Mouse (Mus musculus) erythroblast, embryonic 14.5 days (primary cell): ENCODE measurements at regions not wholly inside any gene's neighbourhood (a gene's known extent, or its start where the extent isn't known, plus 50 kb on each side); places are given as distances from the start of the nearest gene placed in this dataset.

ENCODE experiments used
- H3K27me3 ChIP-seq: 2 replicates; pipeline ENCODE4 v1.6.1; 2012; ENCODE audit warnings: inconsistent platforms; ENCODE audit not compliant: control insufficient read depth
- H3K36me3 ChIP-seq: 2 replicates; pipeline ENCODE4 v1.6.1; 2012; ENCODE audit warnings: mild to moderate bottlenecking, inconsistent platforms; ENCODE audit not compliant: control insufficient read depth
- H3K4me1 ChIP-seq: 2 replicates; pipeline ENCODE4 v1.6.1; 2012; ENCODE audit warnings: inconsistent platforms; ENCODE audit not compliant: control insufficient read depth
- H3K4me3 ChIP-seq: replicated peaks from 2 replicates; pipeline ENCODE3; 2012; ENCODE audit warnings: moderate library complexity, mild to moderate bottlenecking, inconsistent platforms
- H3K9me3 ChIP-seq: 2 replicates; pipeline ENCODE4 v1.6.1; 2012; ENCODE audit warnings: low read length, inconsistent platforms, mixed read lengths; ENCODE audit not compliant: control insufficient read depth
- GATA1 ChIP-seq: IDR thresholded peaks from 2 replicates; pipeline ENCODE4 v1.6.1; 2012; ENCODE audit warnings: low read length, inconsistent platforms, mixed read lengths
- TAL1 ChIP-seq: IDR thresholded peaks from 3 replicates; pipeline ENCODE4 v1.6.1; 2012; ENCODE audit warnings: low read length, inconsistent platforms, mixed read lengths

DNA sequence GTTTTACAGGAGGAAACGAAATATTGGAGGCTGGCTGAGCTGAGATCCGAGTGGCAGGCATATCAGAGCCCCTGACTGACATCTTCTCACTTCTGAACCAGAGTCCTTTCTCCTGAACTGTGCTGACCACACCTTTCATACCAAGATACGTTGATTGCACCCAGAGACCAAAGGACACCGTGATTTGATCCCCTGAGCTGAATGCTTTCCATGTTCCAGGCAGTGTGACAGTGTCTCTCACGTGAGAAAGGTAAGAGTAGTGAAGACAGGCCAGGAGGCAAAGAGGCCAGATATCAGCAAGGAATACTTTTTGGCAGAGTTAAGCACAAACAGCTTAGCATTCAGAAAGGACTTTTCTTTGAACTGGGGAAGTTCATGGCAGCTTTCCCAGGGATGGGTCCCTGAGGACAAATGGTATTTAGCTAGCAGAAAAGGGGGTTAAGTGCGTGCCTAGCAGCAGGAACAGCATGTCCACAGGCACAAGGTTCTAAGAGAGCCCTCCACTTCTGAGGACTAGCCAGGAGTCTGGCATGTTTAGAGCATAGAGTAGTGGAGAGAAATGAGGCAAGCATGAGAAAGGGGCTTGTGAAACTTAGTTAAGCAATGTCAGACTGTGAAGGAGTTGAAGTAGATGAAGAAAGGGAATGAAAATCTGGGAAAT lies 111.0 kb upstream of the Cdkn2b start:
- no peak for TF ChIP-seq TAL1
- TF ChIP-seq GATA1: no peak
- Histone ChIP-seq H3K4me3 (no peak overlapping the region), H3K9me3 (no peaks in the 10 kb centered on the region), H3K27me3 (no peaks in the 10 kb centered on the region), H3K4me1 (no peaks in the 10 kb centered on the region), H3K36me3 (no peaks in the 10 kb centered on the region)

DNA sequence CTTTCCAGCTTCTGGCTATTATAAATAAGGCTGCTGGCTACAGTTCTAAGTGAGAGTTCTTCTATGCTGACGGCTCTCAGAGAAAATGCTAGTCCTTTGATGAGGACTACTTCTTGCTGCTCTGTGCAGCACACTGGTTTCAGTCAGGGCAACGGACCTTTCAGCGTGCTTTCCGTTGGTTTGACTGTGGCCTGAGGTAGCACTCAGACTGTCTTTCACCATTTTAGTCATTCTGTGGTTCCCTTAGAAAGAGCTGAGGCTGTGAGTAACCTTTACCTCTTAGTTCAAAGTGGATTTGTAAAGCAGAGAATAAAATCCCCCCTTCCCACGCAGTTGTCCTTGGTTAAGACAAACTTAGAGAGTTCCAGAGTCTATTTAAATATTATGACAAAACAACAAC lies 110.0 kb upstream of the Cdkn2b start:
- TF ChIP-seq GATA1: no peak
- TF ChIP-seq TAL1: no peak
- no peak overlapping the region for H3K4me3 ChIP-seq

DNA sequence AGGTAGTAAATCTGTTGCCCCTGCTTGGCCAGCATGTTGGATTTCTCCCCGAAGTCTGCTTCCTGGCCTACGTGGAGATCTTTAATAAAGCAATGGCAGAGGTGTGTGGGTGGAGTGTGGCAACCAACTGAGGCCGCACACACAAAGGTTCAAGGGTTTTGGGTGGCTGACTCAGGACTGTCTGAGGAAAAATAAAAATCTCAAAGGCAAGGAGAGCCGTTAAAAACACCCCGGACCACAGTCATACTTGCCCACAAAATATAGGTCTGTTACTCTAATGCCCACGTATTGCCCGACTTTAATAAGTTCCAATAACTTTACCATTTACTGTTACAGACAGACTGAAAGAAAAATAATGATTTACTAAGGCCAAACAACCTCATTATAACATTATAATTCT lies 108.7 kb upstream of the Cdkn2b start:
- H3K4me1 ChIP-seq: no peaks in the 10 kb centered on the region
- no peak overlapping the region for H3K4me3 ChIP-seq
- no peak for TF ChIP-seq TAL1
- no peak for TF ChIP-seq GATA1

More for the DNA sequence above, 110.0 kb upstream of the Cdkn2b start:
- Histone ChIP-seq H3K27me3 (no peaks in the 10 kb centered on the region), H3K36me3 (no peaks in the 10 kb centered on the region), H3K9me3 (peaks cover 3% of the 10 kb centered on the region; the same call in 1 of the 2 replicates), H3K4me1 (no peaks in the 10 kb centered on the region)

DNA sequence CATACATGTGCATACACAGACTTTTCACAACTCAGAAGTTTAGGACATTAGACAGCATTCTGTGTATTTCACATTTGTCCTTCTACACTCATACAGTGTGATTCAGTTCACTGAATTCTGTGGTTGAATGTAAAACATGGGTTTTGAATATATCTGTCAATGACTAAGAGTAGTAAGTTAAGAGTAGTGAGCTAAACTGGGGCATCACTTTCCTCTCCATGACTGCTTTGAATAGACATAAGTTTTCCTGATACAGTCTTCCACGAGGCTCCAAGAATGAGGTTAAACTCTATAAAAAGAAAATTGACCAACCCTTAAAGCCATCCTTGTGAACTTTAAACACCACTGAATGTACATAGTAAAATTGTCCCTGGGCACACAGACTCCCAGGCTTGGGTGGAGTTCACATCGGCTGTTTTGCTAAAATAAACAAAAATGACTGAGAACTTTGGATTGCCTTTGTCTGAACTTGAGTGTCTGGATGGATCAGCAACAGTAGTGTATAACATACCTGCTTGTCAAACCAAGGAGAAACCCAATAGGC lies 94.9 kb upstream of the Cdkn2b start:
- Histone ChIP-seq H3K4me1 (no peaks in the 10 kb centered on the region), H3K9me3 (no peaks in the 10 kb centered on the region), H3K27me3 (no peaks in the 10 kb centered on the region), H3K36me3 (no peaks in the 10 kb centered on the region), H3K4me3 (no peak overlapping the region)
- TF ChIP-seq GATA1: no peak
- TF ChIP-seq TAL1: no peak

More for the DNA sequence above, 108.7 kb upstream of the Cdkn2b start:
- H3K36me3 ChIP-seq: no peaks in the 10 kb centered on the region
- peaks cover 3% of the 10 kb centered on the region; the same call in 1 of the 2 replicates for H3K9me3 ChIP-seq
- no peaks in the 10 kb centered on the region for H3K27me3 ChIP-seq

DNA sequence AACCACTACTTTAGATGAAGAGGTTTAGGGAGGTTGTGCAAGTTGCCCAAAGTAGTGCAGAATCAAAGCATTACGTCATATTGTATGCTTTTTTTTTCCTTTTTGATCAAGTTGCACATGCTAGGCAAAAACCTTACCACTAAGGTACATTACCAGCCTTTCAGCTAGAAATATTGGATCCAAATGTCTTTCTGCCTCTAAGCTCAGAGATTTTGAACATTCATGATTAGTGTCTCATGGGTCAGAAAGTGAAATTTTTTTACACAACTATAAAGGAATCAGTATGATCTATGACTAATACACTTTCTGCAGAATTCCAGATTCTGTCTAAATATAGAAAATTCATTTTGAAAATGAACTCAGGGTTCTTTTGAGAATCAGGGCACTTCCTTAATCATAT lies 92.3 kb upstream of the Cdkn2b start:
- no peaks in the 10 kb centered on the region for H3K4me1 ChIP-seq

DNA sequence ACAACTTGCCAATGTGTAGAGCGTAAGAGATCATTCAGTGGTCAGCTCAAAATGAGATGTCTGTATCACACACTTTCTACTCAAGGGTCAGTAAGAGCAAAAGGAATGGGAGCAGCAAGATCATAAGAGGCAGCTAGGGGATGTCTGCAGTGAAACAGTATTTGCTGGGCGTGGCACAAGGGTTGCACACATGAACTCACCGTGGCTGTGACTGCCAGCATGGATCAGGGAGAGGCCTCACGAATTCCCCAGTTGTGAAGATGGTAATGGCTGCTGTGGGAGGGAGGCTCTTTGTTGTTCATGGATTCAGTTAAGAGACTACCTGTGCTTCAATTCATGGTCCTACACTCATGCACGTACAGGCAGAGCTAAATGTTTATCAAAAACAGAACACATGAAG lies 91.5 kb upstream of the Cdkn2b start:
- TF ChIP-seq TAL1: no peak
- no peak for TF ChIP-seq GATA1
- H3K4me3 ChIP-seq: no peak overlapping the region
- no peaks in the 10 kb centered on the region for H3K4me1 ChIP-seq
- H3K36me3 ChIP-seq: no peaks in the 10 kb centered on the region
- H3K27me3 ChIP-seq: no peaks in the 10 kb centered on the region
- H3K9me3 ChIP-seq: no peaks in the 10 kb centered on the region

More for the DNA sequence above, 92.3 kb upstream of the Cdkn2b start:
- Histone ChIP-seq H3K27me3 (no peaks in the 10 kb centered on the region), H3K9me3 (no peaks in the 10 kb centered on the region), H3K36me3 (no peaks in the 10 kb centered on the region), H3K4me3 (no peak overlapping the region)
- TF ChIP-seq TAL1: no peak
- TF ChIP-seq GATA1: no peak

DNA sequence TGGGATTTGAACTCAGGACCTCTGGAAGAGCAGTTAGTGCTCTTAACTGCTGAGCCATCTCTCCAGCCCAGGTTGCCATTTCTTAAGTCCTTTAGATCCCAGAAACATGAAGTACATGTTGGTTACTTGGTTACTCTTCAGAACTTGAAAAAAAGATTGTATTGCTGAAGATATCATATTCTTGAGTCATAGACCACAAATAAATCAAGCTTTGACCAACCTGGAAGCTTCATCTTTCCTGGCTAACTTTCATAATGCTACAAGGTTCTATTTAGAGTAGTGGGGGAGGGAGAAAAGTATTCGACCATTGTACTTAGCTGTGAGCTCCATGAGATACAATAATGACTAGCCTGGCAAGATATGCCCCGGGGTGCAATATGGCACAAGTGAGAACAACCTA lies 90.9 kb upstream of the Cdkn2b start:
- TF ChIP-seq GATA1: no peak
- no peak for TF ChIP-seq TAL1
- Histone ChIP-seq H3K9me3 (no peaks in the 10 kb centered on the region), H3K36me3 (no peaks in the 10 kb centered on the region), H3K4me1 (no peaks in the 10 kb centered on the region), H3K27me3 (no peaks in the 10 kb centered on the region), H3K4me3 (no peak overlapping the region)

DNA sequence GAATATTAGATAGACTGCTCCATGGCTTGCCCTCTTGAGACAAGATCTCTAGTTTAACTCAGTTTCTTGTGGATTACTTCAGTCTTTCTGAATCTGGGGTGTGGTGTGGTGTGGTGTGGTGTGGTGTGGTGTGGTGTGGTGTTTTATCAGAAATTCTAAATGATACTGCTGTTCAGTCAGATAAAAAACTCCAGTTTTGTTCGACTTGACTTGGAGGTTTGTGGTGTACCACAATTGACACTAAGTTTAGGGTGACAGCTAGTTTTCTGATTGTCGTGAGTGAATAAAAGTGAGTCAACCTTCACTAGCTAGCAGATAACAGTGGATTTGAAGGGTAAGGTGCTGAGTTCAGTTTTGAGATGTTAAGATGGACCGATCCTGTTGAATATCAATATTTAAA lies 89.5 kb upstream of the Cdkn2b start:
- H3K4me3 ChIP-seq: no peak overlapping the region
- H3K4me1 ChIP-seq: no peaks in the 10 kb centered on the region
- TF ChIP-seq TAL1 (no peak), GATA1 (no peak)
- no peaks in the 10 kb centered on the region for H3K27me3 ChIP-seq
- no peaks in the 10 kb centered on the region for H3K9me3 ChIP-seq
- H3K36me3 ChIP-seq: no peaks in the 10 kb centered on the region

DNA sequence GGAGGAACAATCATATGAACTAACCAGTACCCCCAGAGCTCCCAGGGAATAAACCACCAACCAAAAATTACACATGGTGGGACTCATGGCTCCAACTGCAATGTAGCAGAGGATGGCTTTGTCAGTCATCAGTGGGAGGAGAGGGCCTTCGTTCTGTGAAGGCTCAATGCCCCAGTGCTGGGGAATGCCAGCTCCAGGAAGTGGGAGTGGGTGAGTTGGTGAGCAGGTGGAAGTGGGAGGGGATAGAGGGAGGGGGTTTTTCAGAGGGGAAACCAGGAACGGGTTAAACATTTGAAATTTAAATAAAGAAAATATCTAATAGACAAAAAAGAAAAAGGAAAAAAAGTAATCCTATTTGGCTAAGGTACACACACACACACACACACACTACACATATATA lies 88.4 kb upstream of the Cdkn2b start:
- no peak for TF ChIP-seq GATA1
- TF ChIP-seq TAL1: no peak
- H3K4me3 ChIP-seq: no peak overlapping the region

More for the DNA sequence above, 88.4 kb upstream of the Cdkn2b start:
- no peaks in the 10 kb centered on the region for H3K27me3 ChIP-seq
- no peaks in the 10 kb centered on the region for H3K4me1 ChIP-seq
- H3K9me3 ChIP-seq: no peaks in the 10 kb centered on the region
- no peaks in the 10 kb centered on the region for H3K36me3 ChIP-seq
